Mouse (Mus musculus): ENCODE measurements at regions not wholly inside any gene's neighbourhood (a gene's known extent, or its start where the extent isn't known, plus 50 kb on each side); places are given as distances from the start of the nearest gene placed in this dataset.

DNA sequence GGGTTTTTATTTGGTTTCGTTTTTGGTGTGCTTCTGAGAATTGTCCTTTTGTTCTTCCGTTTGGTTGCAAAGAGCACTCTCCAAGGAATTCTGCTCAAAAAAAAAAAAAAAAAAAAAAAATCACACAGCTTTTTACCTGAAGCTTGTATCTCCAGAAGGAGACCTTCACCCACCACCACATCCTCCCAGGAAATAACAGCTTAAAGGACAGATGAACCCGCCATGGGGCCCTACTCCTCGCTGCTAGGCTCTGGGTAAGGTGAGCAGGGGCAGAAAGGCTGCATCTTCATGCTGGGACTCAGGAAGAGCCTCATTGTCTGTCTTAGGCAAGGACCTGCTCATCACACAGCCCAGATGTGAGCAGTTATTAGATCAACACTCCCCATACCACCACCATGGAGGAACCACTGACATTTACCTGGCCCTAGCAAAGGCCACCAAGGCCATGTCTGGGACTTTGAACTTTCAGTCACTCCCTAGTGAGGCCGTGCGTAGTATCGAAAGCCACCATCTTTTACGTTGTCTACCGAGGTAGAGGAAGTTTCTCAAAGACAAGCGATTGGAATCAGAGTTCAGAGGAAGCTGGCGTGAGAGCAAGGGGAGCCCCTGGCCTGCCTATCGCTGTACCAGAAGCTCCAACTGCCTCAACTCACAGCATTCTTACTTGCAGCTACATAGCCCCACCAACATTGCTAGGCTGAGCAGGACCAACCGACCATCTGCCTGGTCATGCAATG lies 97.1 kb downstream of the Tomm20 start:
- Histone ChIP-seq H3K27me3 (ENCODE audit: control insufficient read depth) (no peaks in the 10 kb centered on the region), H3K36me3 (ENCODE audit: control insufficient read depth) (no peaks in the 10 kb centered on the region), H3K9me3 (ENCODE audit: control insufficient read depth, low read length) (no peaks in the 10 kb centered on the region), H3K4me1 (ENCODE audit: control insufficient read depth) (peaks cover 25% of the 10 kb centered on the region), H3K4me3 (replicated peaks) (no peak overlapping the region)
- TF ChIP-seq TAL1 (IDR thresholded peaks at IDR 0.05; ENCODE audit: low read length) (no peak), GATA1 (IDR thresholded peaks at IDR 0.05; ENCODE audit: low read length) (no peak)

DNA sequence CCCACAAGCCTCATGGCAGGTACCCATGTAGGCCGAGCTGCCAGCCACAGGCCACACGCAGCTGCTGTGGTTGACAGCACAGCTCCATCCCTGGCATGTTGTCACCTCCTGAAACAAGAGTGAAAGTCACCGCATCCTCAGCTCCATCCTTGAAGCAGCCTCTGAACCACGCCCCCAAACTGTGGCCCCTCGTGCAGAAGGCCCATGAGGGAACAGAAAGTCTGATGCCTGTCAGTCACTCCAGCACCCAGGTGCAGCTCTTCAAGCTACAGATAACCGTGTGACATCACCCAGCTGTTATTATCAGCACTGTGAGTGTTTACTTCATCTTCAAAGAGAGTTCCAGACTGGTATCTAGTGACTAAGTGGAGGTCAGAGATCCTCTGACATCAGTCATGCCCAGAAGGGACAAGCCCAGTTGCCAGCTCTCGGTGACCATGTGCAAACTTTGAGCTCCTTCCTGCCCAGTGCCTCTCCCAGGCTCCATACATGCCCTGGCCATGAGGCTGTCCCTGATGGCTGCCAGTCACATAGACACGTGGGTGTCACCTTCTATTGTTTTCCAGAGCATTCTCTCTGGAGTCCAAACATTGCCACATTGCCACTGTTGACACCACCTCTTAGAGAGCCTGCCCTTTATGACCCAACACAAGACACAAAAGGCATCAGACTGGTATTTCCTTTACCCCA lies 97.8 kb downstream of the Tomm20 start:
- Histone ChIP-seq H3K4me3 (replicated peaks) (no peak overlapping the region), H3K36me3 (ENCODE audit: control insufficient read depth) (no peaks in the 10 kb centered on the region), H3K9me3 (ENCODE audit: control insufficient read depth, low read length) (no peaks in the 10 kb centered on the region), H3K4me1 (ENCODE audit: control insufficient read depth) (peaks cover 25% of the 10 kb centered on the region), H3K27me3 (ENCODE audit: control insufficient read depth) (no peaks in the 10 kb centered on the region)
- TF ChIP-seq TAL1 (IDR thresholded peaks at IDR 0.05; ENCODE audit: low read length) (no peak), GATA1 (IDR thresholded peaks at IDR 0.05; ENCODE audit: low read length) (no peak)

DNA sequence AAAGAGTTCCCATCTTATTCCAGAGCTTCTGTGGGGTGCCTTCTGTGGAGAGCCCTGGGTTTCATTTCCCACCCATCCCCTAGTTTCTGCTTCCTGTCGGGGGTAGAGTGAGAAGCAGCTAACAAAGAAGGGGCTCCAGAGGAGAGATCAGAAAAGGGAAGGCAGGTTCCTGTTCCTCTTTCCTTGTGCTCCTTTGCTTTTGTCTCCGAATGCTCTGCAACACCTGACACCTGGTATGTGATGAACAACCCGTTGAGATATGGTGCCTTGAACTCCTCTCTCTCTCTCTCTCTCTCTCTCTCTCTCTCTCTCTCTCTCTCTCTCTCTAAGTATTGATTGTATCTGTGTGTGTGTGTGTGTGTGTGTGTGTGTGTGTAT lies 99.5 kb downstream of the Tomm20 start:
- peaks cover 25% of the 10 kb centered on the region for H3K4me1 ChIP-seq (ENCODE audit: control insufficient read depth)
- no peaks in the 10 kb centered on the region for H3K36me3 ChIP-seq (ENCODE audit: control insufficient read depth)
- no peaks in the 10 kb centered on the region for H3K27me3 ChIP-seq (ENCODE audit: control insufficient read depth)
- TF ChIP-seq GATA1 (IDR thresholded peaks at IDR 0.05; ENCODE audit: low read length): no peak
- TF ChIP-seq TAL1 (IDR thresholded peaks at IDR 0.05; ENCODE audit: low read length): no peak
- H3K9me3 ChIP-seq (ENCODE audit: control insufficient read depth, low read length): no peaks in the 10 kb centered on the region
- no peak overlapping the region for H3K4me3 ChIP-seq (replicated peaks)

DNA sequence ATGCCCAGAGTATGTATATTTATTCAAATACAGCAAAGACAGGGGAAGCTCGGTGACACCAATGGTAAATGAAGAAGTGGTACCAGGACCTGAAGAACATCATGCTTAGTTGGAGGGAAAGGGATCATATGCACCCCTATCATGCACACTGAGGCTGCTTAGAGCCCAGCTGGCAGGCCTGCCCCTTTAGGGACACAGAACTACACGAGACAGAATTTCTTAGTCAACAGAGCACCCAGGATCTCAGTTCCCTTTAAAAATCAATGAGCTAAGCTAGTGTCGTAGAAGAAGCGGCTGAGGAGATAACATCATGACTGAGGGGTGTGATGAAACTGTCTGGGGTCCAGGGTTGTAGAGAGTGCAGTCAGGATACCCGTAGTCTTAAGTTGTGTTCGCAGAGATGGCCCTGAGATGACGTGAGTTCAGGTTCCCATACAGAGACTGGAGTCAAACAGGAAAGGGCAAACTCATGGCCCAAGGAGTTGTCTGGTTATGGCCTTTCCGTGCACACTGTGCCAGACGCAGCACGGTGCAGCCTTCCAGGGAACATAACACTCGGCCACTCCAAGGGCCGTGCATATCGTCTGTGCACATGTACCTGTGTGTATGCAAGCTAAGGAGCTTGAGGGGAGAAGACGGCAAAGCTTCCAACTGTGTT lies 100.0 kb downstream of the Tomm20 start:
- TF ChIP-seq GATA1 (IDR thresholded peaks at IDR 0.05; ENCODE audit: low read length) (no peak), TAL1 (IDR thresholded peaks at IDR 0.05; ENCODE audit: low read length) (no peak)
- no peak overlapping the region for H3K4me3 ChIP-seq (replicated peaks)
- H3K4me1 ChIP-seq (ENCODE audit: control insufficient read depth): peaks cover 25% of the 10 kb centered on the region
- H3K27me3 ChIP-seq (ENCODE audit: control insufficient read depth): no peaks in the 10 kb centered on the region
- H3K36me3 ChIP-seq (ENCODE audit: control insufficient read depth): no peaks in the 10 kb centered on the region
- no peaks in the 10 kb centered on the region for H3K9me3 ChIP-seq (ENCODE audit: control insufficient read depth, low read length)

DNA sequence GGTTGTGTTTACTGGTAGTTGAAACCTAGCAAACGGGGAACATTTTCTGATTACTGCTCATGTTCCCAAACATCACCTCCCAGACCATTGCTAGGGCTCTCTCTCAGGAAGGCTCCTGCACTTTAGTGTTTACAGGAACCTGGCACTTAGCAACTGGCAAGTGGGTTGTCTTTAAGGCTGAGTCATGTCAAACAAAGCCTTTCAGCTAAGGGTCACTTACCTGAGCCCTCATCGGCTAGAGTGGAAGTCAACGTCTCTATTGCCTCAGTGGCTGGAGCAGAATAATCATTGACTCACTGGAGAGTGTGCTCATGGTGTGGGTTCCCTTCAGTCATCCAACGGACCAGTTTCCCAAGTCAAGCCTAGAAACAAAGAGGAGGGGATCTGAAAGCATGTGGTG lies 101.0 kb downstream of the Tomm20 start:
- TF ChIP-seq TAL1 (IDR thresholded peaks at IDR 0.05; ENCODE audit: low read length): no peak
- no peak for TF ChIP-seq GATA1 (IDR thresholded peaks at IDR 0.05; ENCODE audit: low read length)
- Histone ChIP-seq H3K36me3 (ENCODE audit: control insufficient read depth) (no peaks in the 10 kb centered on the region), H3K27me3 (ENCODE audit: control insufficient read depth) (no peaks in the 10 kb centered on the region), H3K9me3 (ENCODE audit: control insufficient read depth, low read length) (no peaks in the 10 kb centered on the region), H3K4me3 (replicated peaks) (no peak overlapping the region), H3K4me1 (ENCODE audit: control insufficient read depth) (peaks cover 22% of the 10 kb centered on the region)

DNA sequence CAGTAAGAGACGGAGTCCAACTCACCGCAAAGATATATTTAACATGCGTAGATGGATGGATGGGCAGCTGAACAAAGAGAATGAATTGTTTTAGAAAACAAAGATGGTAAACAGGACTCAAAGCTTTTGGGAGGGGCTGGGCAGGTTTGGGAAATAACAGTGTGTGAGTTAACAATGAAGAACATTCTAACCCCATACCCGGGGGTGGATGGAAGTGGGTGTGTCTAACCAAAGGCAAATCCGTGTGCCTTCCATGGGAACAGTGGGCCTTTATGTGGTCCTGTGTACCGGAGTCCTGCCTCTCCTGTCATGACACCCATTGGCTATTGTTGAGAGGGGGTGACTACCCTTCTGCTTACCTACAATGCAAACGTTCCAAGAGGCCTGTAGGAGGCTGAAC lies 104.5 kb downstream of the Tomm20 start:
- no peaks in the 10 kb centered on the region for H3K9me3 ChIP-seq (ENCODE audit: control insufficient read depth, low read length)
- no peaks in the 10 kb centered on the region for H3K4me1 ChIP-seq (ENCODE audit: control insufficient read depth)
- H3K36me3 ChIP-seq (ENCODE audit: control insufficient read depth): no peaks in the 10 kb centered on the region
- no peaks in the 10 kb centered on the region for H3K27me3 ChIP-seq (ENCODE audit: control insufficient read depth)
- TF ChIP-seq TAL1 (IDR thresholded peaks at IDR 0.05; ENCODE audit: low read length) (no peak), GATA1 (IDR thresholded peaks at IDR 0.05; ENCODE audit: low read length) (no peak)
- H3K4me3 ChIP-seq (replicated peaks): no peak overlapping the region

DNA sequence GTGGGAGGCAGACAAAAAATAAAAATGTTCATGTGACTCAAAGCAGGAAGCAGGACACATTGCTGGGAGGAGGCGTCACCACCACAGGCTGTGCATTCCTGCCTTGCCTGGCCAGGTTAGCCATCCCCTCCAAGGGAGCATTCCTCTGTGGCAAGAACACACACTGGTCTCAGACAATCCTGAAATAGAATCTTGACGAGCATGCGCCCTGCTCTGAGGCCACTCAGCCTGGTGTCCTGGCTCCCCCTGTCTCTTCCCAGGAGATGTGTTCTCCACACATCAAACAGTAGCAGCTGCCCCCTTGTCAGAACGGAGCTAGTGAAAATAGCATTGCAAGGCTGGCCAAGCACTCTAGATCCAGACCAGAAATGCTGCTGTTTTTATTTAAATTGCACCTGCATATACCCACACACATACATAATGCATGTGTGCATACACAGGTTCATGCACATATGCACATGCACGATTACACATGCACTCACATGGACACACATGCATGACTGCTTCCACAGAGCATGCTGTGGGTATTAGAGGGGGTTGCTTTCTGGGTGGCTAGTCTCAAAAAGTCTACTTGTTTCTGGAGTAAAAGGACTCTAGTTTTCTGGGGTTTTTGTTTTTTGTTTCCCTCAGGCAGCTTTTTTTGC lies 105.8 kb downstream of the Tomm20 start:
- no peaks in the 10 kb centered on the region for H3K4me1 ChIP-seq (ENCODE audit: control insufficient read depth)
- no peak overlapping the region for H3K4me3 ChIP-seq (replicated peaks)
- TF ChIP-seq GATA1 (IDR thresholded peaks at IDR 0.05; ENCODE audit: low read length) (no peak), TAL1 (IDR thresholded peaks at IDR 0.05; ENCODE audit: low read length) (no peak)
- H3K9me3 ChIP-seq (ENCODE audit: control insufficient read depth, low read length): no peaks in the 10 kb centered on the region
- no peaks in the 10 kb centered on the region for H3K36me3 ChIP-seq (ENCODE audit: control insufficient read depth)
- H3K27me3 ChIP-seq (ENCODE audit: control insufficient read depth): no peaks in the 10 kb centered on the region

DNA sequence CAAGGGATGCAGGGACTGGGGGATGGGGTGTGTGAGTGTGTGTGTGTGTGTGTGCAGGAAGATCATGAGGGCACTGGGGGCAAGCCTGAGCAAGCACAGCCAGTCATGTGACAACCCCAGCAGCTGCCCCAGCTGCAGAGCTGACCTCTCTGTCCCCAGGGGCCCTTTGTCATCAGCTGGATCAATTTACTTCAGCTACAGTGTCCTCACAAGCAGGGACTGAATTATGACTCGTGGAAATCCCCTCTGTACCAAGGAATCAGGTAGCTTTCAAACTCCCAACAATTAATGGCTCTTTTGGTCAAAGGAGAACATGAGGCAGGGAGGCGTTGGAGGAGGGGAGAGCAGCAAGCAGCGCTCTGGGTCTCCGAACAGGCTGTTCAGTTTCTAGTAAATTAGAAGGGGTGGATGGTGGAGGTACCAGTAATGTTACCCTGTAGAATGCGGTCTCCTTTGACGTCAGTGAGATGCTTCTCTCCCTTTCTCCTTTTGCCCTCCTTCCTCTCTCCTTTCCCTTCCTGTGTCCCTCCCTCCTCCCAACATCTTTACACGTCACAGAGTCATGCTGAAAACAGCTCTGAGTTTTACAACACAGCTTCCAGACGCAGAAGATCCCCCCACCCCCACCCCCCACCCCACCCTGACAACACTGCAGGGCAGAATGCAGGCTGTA lies 106.5 kb downstream of the Tomm20 start:
- Histone ChIP-seq H3K4me3 (replicated peaks) (no peak overlapping the region), H3K27me3 (ENCODE audit: control insufficient read depth) (no peaks in the 10 kb centered on the region), H3K4me1 (ENCODE audit: control insufficient read depth) (no peaks in the 10 kb centered on the region; the same call in 1 of the 2 replicates), H3K9me3 (ENCODE audit: control insufficient read depth, low read length) (no peaks in the 10 kb centered on the region), H3K36me3 (ENCODE audit: control insufficient read depth) (no peaks in the 10 kb centered on the region)
- TF ChIP-seq GATA1 (IDR thresholded peaks at IDR 0.05; ENCODE audit: low read length) (no peak), TAL1 (IDR thresholded peaks at IDR 0.05; ENCODE audit: low read length) (no peak)
